Mouse (Mus musculus) left cerebral cortex, postnatal 4 days (tissue): ENCODE measurements around the gene Wdtc1. TPM values are rescaled to one million over a fixed set of nuclear protein-coding genes. Genes with fewer than 3 reads are reported as not detected.

ENCODE experiments used
- DNase-seq: peaks from one replicate; pipeline ENCODE4 v3.0.0-alpha.2; 2022
- intact Hi-C: fragments of 180-260 bp; cut with DNase I; formaldehyde crosslinking; loops from one replicate; pipeline ENCODE4 v1.15.1; 2025
- total RNA-seq, 2 experiments: library from RNA; stranded (reverse); gene quantifications; 2 replicates each; pipeline ENCODE4 v1.2.3; 2021

Wdtc1 gene
- total RNA-seq, 2 experiments from 2014 or later: 52.0 to 52.9 TPM

DNA sequence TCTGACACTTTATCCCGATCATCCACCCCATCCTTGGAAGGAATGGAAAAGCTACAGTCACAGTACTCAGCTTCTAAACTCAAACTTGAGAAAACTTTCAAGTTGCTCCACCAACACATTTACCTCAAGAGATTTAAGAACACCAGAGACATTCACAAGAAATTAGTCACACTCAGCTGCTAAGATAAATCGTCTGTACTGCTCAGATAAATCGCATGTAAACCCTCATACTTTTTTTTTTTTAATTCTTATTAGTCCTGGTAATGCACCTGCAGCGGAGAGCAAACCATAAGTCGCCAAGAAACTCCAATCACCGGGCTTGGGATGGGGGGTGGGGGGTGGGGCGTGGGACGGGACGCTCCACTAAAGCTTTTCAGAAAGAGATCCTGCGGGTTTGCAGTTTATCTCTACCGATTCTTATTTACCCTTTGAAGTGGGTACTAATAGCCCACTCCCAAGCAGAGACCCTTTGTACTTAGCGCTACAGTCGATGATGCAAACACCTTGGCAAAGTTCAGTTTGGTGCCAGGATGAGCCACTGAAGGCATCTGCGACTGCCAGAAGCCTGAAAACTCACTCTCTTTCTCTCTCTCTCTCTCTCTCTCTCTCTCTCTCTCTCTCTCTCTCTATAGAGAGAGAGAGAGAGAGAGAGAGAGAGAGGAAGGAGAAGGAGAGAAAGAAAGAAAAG is 15.3 kb downstream of the Wdtc1 start:
- no peak for DNase-seq
- intact Hi-C loops: no loop called here

DNA sequence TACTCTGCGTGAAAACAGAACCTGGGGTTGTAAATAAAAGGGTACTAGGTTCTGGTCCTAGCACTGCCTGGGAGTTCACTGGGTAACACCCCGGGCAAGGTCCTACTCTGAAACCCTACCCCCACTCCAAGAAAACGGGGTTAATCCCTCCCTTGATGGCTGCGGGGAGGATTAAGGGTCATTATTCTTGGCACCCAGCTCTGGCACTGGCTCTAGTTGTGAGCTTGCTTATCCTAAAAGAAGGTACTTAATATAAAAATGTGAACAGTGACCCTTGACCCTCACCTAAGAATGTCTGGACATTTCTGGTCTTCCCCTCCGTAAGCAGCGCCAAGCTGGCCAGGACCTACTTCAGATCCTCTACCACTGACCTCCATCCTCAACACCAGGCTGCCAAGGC is 20.0 kb downstream of the Wdtc1 start:
- intact Hi-C loops: no loop called here
- no peak for DNase-seq

DNA sequence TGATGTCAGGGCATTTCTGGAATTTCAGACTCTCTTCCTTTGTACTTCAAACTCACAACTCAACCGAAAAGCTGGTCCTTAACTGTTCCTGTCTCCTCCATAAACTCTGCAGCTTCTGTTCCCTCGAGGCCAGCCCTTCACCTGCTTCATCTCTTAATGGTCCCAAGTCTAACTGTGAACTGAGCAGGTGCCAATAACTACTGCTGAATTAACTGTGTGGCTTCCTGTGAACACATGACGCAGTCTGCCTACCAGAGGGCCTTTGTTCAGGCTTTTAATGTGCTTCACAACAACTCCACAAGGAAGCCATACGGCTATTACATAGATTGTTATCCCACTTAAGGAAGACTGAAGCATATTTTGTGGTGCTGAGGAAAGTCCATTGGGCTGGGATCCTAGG is 23.0 kb downstream of the Wdtc1 start:
- intact Hi-C loops: no loop called here

DNA sequence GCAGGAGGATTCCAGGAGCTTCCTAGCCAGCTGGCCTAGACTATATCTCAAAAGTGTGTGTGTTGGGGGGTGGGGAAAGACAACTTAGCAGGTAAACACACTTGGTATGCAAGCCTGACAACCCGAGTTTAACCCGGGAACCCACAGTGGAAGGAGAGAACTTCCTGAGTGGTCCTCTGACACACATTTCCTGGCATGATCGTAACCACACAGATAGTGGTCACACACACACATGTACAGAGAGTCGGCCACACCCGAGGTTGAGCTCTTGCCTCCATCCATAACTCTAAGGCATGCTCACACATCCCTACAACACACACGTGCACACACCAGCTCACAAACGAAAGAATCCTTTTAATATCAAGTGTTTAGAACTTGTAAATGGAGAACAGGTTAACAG is 25.2 kb downstream of the Wdtc1 start:
- no peak for DNase-seq
- intact Hi-C loops: no loop called here

More for the DNA sequence above, 23.0 kb downstream of the Wdtc1 start:
- DNase-seq: no peak

DNA sequence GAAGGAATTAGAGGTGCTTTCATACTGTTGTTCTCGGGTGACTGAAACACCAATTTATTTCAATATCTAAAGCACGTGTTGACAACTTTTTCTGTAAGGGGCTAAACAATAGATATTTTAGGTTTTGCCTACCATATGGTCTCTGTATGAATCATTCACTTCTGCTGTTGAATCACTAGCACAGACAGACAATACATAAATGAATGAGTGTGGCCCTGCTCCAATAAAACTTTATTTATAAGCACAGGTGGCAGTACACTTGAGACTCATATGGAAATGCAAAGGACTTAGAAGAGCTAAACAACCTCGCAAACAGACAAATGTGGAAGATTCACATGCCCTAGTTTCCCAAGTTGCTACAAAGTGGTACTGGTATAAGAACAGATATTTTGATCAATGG is 33.6 kb downstream of the Wdtc1 start:
- DNase-seq: no peak
- intact Hi-C loops: no loop called here

DNA sequence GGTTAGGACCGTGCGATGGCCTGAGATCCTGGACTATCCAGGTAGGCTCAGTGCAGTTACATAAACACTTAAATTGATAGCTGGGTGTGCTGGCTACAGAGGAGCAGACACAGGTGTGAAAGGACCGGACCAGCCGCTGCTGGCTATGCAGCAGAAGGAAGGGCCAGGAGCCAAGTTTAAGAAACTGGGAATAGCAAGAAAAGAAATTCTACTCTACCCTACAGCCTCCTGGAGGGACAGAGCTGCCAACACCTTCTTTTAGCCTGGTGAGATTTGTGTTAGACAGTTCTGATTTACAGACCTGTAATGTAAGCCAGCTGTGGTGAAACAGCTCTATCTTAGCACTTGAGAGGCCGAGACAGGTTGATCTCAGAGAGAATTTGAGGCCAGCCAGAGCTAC is 37.3 kb downstream of the Wdtc1 start:
- intact Hi-C loops: no loop called here
- no peak for DNase-seq

DNA sequence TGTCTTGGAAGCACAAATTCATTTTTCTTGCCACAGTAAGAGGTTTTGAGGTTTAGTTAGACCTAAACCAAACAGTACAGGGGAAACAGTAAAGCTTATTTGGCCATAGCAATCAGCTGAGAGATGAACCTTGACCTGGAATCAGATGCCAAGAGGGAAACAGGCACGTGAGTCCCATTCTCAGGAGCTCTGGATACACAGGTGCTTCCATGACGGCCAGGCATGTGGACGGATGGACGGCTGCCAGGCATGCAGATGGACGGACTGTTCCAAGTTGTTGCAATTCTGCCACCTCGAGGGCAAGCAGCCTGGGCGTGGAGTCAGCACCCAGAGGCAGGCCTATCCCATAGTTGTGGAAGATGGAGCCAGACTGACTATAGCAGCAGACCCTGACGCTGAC is 38.4 kb downstream of the Wdtc1 start:
- DNase-seq: peak; percentile 76

DNA sequence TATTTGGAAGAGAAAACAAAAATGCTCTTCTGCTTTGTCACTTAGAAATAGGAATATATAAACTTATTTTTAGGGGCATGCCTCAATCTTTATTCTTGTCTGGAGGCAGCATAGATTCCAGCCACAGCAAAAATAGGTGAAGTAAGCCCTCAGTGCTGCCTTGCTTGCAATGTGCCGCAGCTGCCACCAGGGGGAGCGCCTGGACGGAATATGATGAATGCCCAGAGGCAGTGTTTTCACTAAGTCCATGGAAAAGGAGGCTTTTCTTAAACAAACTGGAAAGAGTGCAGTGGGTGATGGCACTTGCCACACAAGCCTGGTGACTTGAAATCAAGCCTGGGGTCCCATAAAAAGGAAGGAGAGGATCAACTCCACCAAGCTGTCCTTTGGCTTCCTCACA is 43.3 kb downstream of the Wdtc1 start:
- intact Hi-C loops: loop anchor here (2.0 kb wide), 1 partner anchor 141 kb away; no protein-coding TSS in a partner anchor

More for the DNA sequence above, 38.4 kb downstream of the Wdtc1 start:
- intact Hi-C loops: no loop called here

DNA sequence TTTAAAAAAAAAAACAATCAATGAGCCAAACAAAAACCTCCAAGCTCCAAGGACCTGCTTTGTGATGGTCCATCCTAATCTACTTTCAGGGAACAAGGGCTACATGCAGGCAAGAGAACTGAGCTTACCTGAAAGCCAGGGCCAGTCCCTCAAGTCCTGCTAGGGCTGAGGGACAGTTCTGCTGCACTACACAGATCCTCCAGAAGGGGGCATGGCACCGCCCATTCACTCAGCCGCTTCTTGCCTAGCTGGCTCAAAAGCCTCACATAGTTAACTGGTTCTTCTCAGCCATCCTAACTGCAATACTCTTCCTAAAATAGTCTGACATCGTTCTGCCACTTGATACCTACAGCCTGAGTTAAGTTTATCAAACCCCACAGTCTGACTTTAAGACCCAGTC is 46.0 kb downstream of the Wdtc1 start:
- DNase-seq: peak; percentile 54
- intact Hi-C loops: no loop called here

More for the DNA sequence above, 43.3 kb downstream of the Wdtc1 start:
- peak; percentile 90 for DNase-seq

DNA sequence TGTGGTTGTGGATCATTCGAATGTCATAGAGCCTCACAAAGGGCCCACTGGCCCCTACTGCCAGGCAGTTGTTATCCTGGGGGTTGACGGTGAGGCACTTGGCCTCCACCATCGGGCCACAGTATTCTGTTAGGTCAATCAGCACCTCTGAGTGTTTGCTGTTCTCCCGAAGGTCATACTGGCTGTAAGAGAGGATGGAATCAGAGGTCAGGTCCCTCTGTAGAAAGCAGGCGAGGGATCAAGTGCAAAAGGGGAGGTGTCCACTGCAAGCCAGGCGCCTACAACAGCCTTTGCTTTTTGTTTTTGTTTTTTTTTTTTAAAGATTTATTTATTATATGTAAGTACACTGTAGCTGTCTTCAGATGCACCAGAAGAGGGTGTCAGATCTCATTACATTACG is 47.5 kb downstream of the Wdtc1 start:
- no peak for DNase-seq
- intact Hi-C loops: no loop called here

DNA sequence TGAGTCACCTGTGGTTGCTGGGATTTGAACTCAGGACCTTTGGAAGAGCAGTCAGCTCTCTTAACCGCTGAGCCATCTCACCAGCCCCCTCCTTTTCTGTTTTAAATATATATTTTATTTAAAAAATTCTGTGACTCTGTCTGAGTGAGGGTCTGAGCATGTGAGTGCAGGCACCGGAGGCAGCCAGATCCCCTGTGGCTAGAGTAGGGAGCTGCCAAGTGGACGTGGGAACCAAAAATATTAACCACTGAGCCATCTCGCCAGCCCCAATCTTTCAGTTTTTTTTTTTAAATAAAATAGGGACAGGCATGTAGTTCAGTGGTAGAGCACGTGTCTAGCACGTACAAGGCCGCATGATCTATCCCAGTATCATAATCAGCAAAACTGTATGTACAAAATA is 48.5 kb downstream of the Wdtc1 start:
- intact Hi-C loops: no loop called here
- no peak for DNase-seq

DNA sequence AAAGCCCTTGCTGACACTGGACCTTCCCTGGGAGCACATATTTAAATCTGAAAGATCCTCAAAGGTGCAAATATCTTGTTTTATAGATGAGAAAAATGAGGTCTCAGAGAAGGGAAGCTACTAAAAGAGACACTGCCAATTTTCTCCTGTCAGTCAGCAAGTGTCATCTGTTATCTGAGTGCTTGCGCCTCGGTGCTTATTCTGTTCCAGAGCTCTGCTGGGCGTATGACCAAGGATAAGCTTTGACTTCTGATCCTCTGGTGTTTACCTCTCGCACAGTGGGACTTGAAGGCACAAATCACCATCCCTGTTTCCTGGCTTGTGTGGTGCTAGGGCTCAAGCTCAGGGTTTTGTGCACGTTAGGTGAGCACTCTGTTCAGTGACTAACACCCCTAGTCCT is 50.6 kb downstream of the Wdtc1 start:
- intact Hi-C loops: loop anchor here (2.0 kb wide), 1 partner anchor 292 kb away; the partner anchor contains the start of gene Ahdc1
- no peak for DNase-seq

DNA sequence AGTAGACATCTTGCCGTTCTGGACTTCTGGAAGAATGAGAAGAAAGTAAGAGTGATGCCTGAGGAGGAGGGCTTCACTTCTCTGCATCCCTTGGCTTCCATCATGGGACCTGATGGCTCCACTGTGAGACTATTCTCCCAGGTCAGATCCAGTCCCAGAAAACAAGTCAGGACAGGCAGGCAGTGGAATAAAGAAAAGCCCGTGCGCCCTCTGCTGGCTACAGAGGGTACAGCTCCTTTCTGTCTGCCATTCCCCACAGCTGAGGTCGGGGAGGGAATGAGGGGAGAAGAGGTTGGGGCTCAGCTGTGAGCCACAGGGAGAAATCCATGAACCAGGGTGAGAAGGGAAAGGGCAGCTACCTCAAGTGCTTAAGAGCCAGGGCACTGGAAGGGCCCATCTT is 51.5 kb downstream of the Wdtc1 start:
- intact Hi-C loops: loop anchor here (2.0 kb wide), 1 partner anchor 291 kb away; the partner anchor contains the start of gene Ahdc1
- peak; percentile 91 for DNase-seq

DNA sequence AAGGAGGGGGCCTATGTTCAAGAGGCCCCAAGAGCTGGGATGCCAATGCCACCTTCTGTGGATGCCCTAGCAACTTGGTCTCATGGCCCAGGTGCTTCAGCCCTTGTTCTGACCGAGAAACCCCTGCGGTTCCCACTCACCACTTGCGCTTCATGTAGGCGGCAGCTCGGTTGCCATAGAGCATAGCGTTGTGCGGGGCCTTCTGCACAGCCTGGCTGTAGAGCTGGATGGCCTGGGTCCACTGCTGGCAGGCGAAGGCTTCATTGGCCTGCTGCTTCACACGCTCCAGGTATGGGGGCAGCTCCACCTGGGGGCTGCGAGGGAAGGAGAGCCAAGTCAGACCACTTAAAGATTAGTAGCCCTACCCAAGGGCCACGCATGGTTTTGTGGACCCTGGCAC is 52.9 kb downstream of the Wdtc1 start:
- intact Hi-C loops: no loop called here
- peak; percentile 48 for DNase-seq

DNA sequence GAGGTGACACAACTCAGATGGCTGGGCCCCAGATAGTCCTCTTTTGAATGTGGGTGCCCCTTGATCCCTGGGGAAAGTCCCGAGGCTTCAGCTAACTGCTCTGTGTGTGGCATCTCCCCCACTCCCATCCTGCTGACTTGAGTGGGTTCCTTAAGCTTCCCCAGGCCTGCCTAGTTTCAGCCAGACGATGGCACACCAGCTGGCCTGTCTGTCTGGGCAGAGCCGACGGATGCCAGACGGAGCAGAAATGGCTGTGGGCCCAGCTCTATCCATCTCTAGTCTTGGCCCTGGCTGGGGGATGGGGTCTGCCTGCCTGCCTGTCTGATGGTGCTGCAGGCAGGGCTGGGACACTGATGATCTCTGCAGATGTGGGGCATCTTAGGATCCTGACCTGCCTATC is 53.6 kb downstream of the Wdtc1 start:
- intact Hi-C loops: loop anchor here (5.0 to 10.0 kb wide), 2 partner anchors 82 to 355 kb away; no protein-coding TSS in a partner anchor
- peak; percentile 96 for DNase-seq

DNA sequence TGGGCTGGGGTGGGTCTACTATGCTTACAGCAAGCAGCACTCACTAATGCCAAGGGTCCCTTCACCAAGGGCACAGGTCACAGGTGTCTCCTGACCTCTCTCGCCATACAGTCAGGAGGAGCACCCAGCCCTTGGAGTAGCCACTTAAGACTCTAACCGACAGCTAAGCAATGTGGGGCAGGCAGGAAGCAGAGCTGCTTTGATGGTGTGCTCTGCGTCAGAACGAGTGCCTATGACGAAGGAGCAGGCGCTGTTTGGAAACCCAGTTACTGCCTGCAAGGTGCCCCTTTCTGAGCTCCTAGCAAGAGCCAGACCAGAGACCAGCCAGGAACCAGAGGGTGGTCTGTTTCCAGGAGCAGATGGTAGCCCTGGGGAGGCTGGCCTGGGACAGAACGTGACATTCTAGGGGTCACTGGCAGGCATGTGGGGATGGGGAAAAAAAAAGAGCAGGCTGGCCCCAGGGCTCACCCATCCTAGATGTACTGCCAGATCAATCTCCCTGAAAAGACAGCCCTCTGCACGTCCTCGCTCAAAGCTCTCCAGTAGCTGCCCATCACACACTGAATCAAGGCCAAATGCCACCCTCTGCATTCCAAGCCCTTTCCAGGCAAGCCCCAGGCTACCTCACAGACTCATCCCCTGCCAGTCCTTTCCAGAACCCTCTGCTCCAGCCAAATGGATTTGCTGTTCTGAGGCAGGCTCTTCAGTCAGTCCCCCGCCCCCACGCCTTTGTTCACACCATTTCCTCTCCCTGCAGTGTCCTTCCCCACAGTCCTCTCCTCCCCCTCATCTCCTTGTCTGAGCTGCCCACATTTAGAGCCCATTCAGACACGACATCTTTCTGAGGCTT is 54.5 kb downstream of the Wdtc1 start:
- intact Hi-C loops: loop anchor here (5.0 to 10.0 kb wide), 2 partner anchors 81 to 354 kb away; no protein-coding TSS in a partner anchor
- DNase-seq: peak; percentile 95

DNA sequence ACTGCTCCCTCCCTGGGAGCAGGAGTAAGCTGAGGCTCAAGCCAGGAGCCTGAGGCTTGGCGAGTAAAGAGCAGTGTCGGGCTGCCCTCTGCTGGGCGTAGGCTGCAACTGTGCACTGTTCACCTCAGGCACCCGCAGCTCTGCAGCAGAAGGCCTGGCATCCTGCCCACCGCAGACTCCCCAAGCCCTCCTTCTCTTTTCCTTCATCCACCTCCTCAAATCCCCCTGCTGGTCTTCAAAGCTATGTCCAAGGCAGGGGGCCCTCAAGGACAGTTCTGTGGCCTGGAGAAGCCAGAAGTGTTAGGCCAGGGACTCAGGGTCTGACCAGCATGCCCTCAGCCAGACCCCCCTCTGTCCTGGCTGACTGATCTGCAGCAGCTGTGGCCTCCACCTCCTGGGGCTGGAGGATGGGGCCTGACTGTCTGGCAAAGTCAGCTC is 55.5 kb downstream of the Wdtc1 start:
- intact Hi-C loops: loop anchor here (5.0 to 10.0 kb wide), 2 partner anchors 81 to 353 kb away; no protein-coding TSS in a partner anchor
- DNase-seq: peak; percentile 97

DNA sequence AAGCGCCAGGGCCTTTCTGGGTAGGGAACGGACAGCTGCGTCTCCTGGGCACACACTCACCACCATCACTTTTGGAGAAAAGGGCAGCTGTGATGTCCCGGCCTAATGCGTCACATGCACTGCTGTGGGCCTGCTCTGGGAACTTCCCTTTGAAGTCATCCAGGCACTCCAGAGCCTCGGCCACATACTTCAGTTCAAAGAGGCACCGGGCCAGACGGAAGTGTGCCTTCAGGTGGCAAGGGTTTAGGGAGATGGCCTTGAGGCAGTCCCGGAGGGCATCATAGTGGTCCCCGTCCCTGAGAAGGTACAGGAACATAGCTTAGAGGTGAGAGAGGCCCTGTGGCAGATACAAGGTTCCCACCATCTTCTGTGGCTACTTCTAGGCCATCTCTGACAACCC is 55.9 kb downstream of the Wdtc1 start:
- DNase-seq: no peak
- intact Hi-C loops: loop anchor here (5.0 to 10.0 kb wide), 2 partner anchors 80 to 353 kb away; no protein-coding TSS in a partner anchor

DNA sequence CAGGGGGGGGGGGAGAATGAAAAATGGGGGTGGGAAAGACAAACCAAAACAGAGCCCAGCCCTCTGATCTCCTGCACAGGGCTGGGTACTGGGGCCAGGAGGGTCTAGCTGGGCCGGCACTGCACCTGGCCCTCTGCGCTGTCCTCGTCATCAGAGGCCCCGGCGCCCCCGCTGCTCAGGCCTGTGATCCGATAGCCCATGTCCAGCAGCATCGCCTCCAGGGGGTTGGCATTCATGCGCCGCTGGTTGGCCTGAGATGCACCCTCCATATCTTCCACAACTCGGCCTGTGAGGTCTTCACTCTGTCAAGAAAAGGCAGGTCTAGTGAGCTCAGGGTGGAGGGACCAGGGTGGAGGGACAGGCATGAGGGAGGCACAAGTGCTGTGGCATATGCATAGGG is 59.2 kb downstream of the Wdtc1 start:
- intact Hi-C loops: loop anchor here (10.0 kb wide), 1 partner anchor 349 kb away; no protein-coding TSS in a partner anchor
- no peak for DNase-seq

DNA sequence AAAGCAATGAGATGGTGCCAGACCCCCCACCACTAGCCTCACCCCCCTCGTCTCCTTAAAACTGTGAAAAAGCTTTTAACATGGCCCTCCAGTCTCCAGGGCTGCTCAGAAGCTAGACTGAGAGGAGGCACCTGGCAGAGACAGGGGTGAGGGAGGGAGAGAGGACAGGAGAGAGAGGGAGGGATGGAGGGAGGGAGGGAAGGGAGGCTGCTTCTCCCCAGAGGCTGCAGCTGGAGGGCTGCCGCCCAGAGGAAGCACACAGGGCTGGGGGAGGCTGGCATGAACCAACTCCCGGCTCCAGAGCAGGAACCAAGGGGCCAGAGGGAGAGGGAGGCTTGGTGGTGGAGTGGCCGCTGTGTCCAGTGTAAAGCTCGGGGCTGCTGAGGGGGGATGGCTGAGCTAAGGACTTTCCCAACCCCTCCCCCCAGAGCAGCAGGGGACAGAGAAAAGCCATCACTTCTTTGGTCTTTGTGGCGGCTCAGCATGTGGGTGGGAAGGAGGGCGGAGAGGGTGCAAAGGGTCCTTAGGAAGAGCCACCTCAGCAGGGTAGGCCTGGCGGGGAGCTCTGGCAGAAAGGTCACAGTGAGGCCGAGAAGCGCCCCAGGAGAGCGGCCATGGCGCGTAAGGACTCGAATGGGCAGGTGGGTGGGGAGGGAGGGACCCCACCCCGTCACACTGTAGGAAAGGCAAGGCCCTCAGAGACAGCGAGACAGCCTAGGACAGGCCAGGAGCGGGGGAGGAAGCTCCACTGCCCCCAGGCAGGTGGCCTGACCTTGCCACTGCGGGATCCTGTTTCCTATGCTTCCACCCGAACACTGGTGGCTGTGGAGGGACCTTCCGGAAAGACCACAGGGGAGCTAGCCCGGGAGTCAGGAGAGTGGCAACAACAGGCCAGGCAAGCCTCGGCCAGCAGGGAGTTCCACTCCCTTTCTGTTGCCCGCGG is 60.1 kb downstream of the Wdtc1 start:
- intact Hi-C loops: loop anchor here (10.0 kb wide), 1 partner anchor 348 kb away; no protein-coding TSS in a partner anchor

More for the DNA sequence above, 60.1 kb downstream of the Wdtc1 start:
- DNase-seq: peak; percentile 32
